Mouse (Mus musculus) bone marrow, adult 2 months (tissue): Measurements from ENCODE around the gene Kif24.

ENCODE experiments used
- CTCF ChIP-seq: fragments of 200-500 bp; IDR thresholded peaks from 2 replicates; pipeline ENCODE4 v1.5.1; 2011; ENCODE audit warnings: low read length, control low read depth; ENCODE audit not compliant: control insufficient read depth, insufficient read depth
- POLR2A ChIP-seq: fragments of 200-500 bp; IDR thresholded peaks from 2 replicates; pipeline ENCODE4 v1.6.1; 2011; ENCODE audit warnings: low read depth, mild to moderate bottlenecking, control low read depth, low read length, borderline replicate concordance; ENCODE audit not compliant: control insufficient read depth

DNA sequence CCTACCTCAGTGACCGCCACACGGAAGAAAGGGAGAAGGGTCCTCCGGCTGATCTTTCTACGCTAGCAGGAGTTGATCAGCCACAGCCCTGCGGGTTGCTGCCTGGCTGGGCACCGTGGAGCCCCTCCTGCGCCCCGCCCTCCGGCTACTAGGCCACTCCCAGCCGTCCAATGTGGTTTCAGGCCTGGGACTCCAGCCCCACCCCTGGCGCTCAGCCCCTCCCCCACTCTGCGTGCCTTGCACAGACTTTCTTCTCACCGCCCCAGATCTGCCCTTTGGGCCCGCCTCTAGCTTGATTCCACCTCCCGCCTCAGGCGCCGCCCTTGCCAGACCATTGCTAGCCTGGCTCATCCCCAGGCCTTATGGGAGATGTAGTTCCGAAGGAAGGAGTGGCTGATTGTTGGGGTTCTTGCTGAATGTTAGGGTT, 38.3 kb upstream of the Kif24 start, which contains the start of gene AI464131:
- no peak for TF ChIP-seq CTCF
- TF ChIP-seq POLR2A = no peak
